Mouse (Mus musculus) megakaryocyte, adult 5-6 weeks (primary cell): ENCODE measurements around the gene Gpatch8. TPM values are rescaled to one million over a fixed set of nuclear protein-coding genes. Genes with fewer than 3 reads are reported as not detected.

Source experiments
- ATAC-seq: 2 replicates; pipeline ENCODE4 v1.8.0; 2016; ENCODE audit warnings: mild to moderate bottlenecking, inconsistent platforms; ENCODE audit not compliant: poor library complexity, severe bottlenecking
- total RNA-seq, 2 experiments: library from RNA; stranded (forward) in 1 of 2; stranded (reverse) in 1 of 2; fragments of 153-499, 151-499 nt in 1 of 2; fragments of 221-1000, 200-1000 nt in 1 of 2; gene quantifications; 2 replicates each; pipeline versions ENCODE4 v1.2.3 to v1.2.4; 2015 to 2017

The Gpatch8 gene
- total RNA-seq (2015) (18.9 and 19.8 TPM in 2 replicates), total RNA-seq (2017) (21.3 and 31.3 TPM in 2 replicates)

DNA sequence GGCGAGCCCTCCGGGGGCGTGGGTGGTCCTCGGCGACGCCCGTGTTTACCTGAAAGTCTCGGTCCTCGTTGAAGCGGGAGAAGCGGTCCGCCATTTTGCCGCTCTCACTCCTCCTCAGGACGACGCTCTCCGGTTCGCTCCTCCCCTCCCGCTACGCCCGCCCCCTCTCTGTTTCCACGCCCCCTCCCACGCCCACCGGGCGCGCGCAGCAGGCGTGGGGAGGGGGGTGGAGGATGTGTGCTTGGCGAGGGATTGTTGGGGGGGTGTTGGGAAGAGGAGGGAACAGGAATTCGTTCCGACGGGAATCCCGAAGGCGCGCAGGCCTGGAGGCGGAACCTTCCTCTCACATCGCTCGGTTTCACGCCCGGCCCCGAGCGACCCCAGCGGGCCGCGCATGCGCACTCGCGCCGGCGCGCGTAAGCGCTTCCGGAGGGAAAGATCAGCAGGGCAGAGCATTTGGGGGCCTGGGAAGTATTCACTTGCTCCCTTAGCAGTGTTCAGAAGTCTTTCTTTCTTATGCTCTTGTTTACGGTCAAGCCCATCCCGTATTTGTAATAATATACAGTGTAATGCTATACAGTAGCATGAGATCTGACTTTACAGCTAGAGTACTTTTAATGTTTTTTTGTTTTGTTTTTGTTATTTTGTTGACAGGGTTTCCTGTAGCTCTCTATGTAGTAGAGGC lies at the start of gene Gpatch8:
Gpatch8 (minus strand) TSS at position 362 of the 685 bp plus-strand sequence.
- ATAC-seq = peak; percentile 99

DNA sequence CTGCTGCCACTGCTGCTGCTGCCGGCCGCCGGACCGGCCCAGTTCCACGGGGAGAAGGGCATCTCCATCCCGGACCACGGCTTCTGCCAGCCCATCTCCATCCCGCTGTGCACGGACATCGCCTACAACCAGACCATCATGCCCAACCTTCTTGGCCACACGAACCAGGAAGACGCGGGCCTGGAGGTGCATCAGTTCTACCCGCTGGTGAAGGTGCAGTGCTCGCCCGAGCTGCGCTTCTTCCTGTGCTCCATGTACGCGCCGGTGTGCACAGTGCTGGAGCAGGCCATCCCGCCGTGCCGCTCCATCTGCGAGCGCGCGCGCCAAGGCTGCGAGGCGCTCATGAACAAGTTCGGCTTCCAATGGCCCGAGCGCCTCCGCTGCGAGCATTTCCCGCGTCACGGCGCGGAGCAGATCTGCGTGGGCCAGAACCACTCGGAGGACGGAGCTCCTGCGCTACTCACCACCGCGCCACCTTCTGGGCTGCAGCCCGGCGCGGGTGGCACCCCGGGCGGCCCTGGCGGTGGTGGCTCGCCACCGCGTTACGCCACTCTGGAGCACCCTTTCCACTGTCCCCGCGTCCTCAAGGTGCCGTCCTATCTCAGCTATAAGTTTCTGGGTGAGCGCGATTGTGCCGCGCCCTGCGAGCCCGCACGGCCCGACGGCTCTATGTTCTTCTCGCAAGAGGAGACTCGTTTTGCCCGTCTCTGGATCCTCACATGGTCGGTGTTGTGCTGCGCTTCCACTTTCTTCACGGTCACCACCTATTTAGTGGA lies 48.8 kb upstream of the Gpatch8 start:
- ATAC-seq = peak; percentile 37; the same call in 1 of the 2 replicates

GRCm38 (mm10) chr11:102604010-102604584 lies 47.9 kb upstream of the Gpatch8 start, which contains the start of gene Fzd2:
Gene Fzd2, plus strand, starts transcription at chr11:102604396.
- peak; percentile 77 for ATAC-seq

DNA sequence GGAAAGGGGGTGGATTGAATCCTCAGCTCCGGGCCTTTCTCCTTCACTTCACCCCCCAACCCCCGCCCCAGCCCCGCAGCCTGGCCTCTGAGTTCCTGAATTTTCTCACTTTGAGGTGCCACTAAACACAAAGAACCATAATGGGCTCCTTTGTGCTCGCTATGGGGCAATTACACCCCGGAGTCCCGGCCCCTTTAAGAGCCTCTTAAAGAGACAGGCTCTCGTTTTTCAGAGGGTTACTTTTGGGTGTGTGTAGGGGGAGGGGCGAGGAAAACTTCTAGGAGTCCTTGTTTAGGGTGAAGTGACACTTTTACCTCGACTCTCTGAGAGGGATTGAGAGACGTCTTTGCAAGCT lies 47.3 kb upstream of the Gpatch8 start:
- ATAC-seq = no peak

DNA sequence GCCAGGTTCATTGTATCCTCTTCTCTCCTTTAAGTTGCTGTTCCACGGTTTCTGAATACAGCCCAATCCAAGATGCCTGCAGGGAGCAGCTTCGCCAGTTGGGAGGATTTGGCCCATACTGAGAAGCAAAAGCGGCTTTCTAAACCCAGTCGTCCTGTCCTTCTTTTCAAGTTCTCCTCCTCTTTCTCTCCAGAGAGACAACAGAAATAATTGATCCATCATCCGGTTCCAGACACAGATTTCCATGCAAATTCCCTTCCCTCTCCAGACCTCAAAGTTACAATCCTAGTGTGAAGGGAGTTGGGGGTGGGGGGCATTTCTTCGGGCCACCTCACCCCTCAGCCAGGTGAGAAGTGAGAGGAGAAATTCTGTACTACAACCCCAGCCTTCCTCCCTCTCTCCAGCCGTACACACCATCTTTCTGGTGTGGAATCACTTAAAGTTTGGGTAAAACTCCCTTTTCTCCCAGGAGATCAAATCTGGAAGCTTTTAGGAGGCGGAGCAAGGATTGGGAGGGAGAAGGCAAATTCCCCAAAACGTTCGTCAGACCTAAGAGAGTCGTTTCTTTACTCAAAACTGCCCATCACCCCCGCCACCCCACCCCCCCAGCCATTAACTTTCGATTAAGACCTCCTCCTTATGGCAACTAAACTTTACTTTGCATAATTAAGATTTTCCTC lies 46.8 kb upstream of the Gpatch8 start:
- ATAC-seq = no peak

GRCm38 (mm10) chr11:102599912-102600311 lies 43.7 kb upstream of the Gpatch8 start:
- ATAC-seq = no peak

GRCm38 (mm10) chr11:102595341-102595820 lies 39.2 kb upstream of the Gpatch8 start:
- ATAC-seq = no peak

GRCm38 (mm10) chr11:102587554-102587953 lies 31.4 kb upstream of the Gpatch8 start:
- ATAC-seq = no peak

DNA sequence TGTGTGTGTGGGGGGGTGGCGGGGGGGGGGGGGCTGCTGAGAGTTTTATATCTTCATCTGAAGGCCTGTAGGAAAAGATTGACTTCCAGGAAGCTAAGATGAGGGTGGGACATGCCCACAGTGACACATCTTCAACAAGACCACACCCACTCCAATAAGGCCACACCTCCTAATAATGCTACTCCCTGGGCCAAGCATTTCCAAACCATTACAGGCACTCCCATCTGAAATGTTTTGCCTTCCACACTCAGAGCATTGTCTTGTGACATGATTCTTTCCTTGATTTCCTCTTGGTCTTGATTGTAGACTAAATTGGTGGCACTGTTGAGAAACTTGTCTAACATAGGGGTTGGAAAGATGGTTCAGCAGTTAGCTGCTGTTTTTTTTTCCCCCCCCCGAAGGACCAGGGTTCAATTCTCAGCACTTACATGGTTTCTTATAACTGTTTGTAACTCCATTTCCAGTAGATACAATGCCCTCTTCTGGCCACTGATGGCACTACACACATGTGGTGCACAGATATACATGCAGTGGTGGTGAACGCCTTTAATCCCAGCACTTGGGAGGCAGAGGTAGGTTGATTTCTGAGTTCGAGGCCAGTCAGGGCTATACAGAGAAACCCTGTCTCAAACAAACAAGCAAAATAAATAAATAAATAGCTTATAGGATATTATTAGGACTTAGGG lies 30.4 kb upstream of the Gpatch8 start:
- no peak for ATAC-seq

GRCm38 (mm10) chr11:102582736-102583135 lies 26.5 kb upstream of the Gpatch8 start:
- no peak for ATAC-seq

GRCm38 (mm10) chr11:102582016-102582610 lies 25.9 kb upstream of the Gpatch8 start:
- ATAC-seq = no peak

GRCm38 (mm10) chr11:102581281-102582015 lies 25.3 kb upstream of the Gpatch8 start:
- no peak for ATAC-seq

DNA sequence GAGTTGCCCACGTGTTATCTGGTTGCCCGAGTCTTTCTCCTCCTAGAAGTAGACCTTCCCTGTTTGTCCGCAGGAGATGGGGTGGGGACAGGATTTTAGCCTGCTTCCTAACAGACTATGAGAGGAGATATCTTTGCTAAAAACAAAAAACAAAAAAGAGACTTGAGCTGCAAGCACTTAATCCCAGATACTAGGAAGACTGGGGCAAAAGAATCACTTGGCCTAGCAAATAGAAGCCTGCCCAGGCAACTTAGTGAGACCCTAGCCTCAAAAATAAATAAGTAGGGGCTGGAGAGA lies 23.8 kb upstream of the Gpatch8 start:
- no peak for ATAC-seq

DNA sequence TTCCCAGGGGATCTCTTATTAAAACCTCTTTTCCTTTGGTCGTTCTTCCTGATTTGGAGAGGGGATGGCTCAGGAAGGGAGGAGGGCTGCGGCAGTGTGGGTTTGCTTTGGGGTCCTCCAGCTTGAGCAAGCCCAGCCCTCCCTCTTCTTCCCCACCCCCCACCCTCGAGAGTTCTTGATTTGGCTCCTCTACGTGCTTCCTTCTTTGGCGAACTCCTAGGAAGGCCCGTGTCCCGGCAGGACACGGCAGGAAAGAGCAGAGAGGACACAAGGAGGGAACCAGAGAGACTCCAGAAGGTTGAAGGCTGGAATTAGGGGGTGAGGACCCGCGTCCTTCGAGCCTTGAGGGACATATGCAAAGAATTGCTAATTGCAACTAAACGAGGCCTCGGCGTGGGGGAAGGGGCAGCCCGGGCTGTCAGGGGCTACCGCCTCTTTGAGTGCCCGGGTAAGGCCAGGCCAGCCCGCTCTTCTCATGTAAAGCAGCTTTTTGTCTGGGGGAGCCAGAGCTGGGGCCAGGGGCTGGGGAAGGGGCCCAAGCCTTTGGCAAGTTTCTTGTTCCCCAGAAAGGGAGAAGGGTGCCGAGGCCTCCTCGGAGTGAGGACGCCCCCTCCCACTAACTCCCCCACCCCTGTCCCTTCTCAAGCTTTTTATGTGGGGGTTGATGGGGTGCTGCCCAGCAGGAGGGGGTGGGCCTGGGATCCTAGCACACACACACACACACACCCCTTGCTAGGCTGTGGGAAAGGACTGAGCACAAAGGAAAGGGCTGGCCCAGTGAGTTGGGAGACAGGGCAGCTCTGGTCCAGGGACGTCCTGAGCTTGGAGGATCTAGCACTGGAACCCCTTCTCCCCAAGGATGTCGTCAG lies 23.2 kb upstream of the Gpatch8 start, which contains the start of gene Gm11627:
Gm11627 (minus strand) TSS at position 297 of the 869 bp plus-strand sequence.
- no peak for ATAC-seq

DNA sequence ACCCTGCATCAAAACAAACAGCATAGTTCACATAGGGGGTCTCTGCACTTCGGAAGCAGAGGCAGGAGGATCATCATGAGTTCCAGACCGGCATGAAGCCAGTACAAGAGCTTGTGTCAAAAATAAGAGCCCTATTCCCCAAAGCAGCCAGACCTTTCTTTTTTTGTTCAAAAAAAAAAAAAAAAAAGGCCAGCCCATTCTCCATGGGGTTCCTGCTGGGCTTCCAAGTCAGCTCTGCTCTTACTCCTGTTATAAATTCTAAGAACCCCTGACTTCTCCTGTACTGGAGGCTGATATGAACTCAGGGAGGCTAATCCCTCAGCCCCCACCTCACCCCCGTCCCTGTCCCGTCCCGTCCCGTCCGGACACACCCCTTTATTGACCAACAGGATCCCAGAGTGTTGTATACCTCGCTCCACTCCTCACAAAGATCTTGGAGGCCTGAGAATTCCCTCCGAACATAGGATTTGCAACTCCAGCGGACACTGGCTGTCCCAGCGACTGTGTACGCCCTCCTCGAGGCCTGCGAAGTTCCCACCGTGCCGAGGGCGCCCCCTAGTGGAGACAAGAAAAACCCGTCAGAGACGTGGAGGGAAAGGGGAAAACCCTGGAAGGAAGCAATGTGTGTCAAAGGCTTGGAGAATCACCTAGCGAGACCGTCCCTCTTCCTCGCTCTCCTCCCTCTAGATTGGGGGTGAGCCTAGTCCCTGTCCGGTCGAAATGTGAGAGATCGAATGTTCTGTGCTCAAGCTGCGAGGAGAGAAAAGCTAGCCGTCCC lies 22.3 kb upstream of the Gpatch8 start:
- peak; percentile 86 for ATAC-seq

DNA sequence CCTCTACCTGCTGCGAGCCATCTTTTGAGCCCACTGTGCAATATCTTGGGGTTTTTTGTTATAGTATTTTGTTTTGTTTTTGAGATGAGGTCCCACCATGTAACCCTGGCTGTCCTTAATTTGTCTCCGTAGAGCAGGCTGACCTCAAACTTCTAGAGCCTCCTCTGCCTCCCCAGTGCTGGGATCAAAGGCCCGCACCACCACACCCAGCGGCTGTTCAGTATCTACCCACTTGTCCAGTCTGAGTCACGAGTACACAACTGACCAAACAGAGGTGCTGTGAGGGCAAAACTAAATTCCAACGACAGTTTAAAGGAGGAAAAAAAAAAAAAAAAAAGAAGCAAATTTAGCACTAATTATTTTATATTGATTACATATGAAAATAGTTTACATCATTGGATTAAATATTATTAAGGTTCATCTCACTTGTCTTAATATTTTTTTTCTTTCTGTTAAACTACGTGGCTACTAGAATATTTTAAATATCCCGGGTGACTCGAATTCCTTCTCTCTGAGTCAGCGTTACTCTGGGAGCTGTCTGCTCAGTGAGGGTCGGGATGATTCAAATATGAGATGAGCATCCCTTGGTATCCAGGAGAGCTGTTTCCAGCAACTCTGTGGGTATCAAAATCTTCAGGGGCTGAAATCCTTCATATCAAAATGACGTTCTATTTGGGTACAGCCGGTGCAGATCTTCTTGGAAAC lies 20.0 kb upstream of the Gpatch8 start:
- no peak for ATAC-seq

DNA sequence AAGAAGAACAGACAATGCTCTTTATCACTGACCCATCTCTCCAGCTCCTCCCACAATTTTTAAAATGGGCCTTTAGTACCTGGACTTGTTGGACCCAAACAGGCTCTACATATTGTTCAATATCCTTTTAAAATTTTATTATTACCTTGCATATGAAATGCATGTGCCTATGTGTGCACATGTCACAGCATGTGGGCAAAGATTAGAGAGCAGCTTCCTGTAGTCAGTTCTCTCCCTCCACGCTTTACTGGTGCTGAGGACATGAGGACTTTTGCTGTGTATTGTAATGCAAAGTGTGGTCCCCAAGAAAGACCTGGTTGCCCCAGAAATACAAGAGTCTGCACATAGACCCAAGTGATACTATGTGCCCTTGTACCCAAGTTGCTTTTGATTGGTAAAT lies 18.8 kb upstream of the Gpatch8 start:
- no peak for ATAC-seq
